Mouse (Mus musculus) erythroblast, embryonic 14.5 days (primary cell): ENCODE data around the gene Large1.
"Not testable (repeated sequence)": the region's sequence is repeated elsewhere in the genome, so short reads cannot be mapped to it uniquely, and the experiment has no call there.

Experiments
- GATA1 ChIP-seq: IDR thresholded peaks from 2 replicates; pipeline ENCODE4 v1.6.1; 2012; ENCODE audit warnings: low read length, inconsistent platforms, mixed read lengths
- TAL1 ChIP-seq: IDR thresholded peaks from 3 replicates; pipeline ENCODE4 v1.6.1; 2012; ENCODE audit warnings: low read length, inconsistent platforms, mixed read lengths

GRCm38 (mm10) chr8:73319500-73319899 lies 33.8 kb downstream of the Large1 start:
- not testable (repeated sequence) for TF ChIP-seq TAL1, GATA1
